Mouse (Mus musculus) stomach, postnatal 0 days (tissue): ENCODE results near the gene Gng8. TPM values are rescaled to one million over a fixed set of nuclear protein-coding genes. Genes with fewer than 3 reads are reported as not detected.

ENCODE experiments used
- ATAC-seq: fragments of 200-750 bp; cut with Nextera tagmentation; 2 replicates; pipeline ENCODE4 v1.8.0; 2017; ENCODE audit not compliant: low FRiP score, low TSS enrichment
- DNase-seq: peaks from one replicate; pipeline ENCODE4 v3.0.0-alpha.2; 2016; ENCODE audit warnings: low spot score
- H3K27ac ChIP-seq: fragments of 300-500 bp; sonication (generic); replicated peaks from 2 replicates; pipeline ENCODE4 v1.5.1; 2014; ENCODE audit warnings: mild to moderate bottlenecking, control low read depth
- H3K27me3 ChIP-seq: fragments of 300-500 bp; sonication (generic); 2 replicates; pipeline ENCODE4 v1.6.1; 2014; ENCODE audit warnings: low read length; ENCODE audit not compliant: control insufficient read depth, insufficient read depth
- H3K36me3 ChIP-seq: fragments of 300-500 bp; sonication (generic); 2 replicates; pipeline ENCODE4 v1.6.1; 2014; ENCODE audit warnings: low read length, mixed read lengths; ENCODE audit not compliant: control insufficient read depth, insufficient read depth
- H3K4me1 ChIP-seq: fragments of 300-500 bp; sonication (generic); replicated peaks from 2 replicates; pipeline ENCODE4 v1.6.1; 2014; ENCODE audit warnings: antibody characterized with exemption; ENCODE audit not compliant: control insufficient read depth, insufficient read depth
- H3K4me2 ChIP-seq: fragments of 300-500 bp; sonication (generic); replicated peaks from 2 replicates; pipeline ENCODE4 v1.6.1; 2014; ENCODE audit warnings: low read depth, mild to moderate bottlenecking, control low read depth, moderate library complexity
- H3K4me3 ChIP-seq: fragments of 300-500 bp; sonication (generic); 2 replicates; pipeline ENCODE4 v1.5.1; 2014; ENCODE audit warnings: low read depth, low read length, control low read depth
- H3K9ac ChIP-seq: fragments of 300-500 bp; sonication (generic); 2 replicates; pipeline ENCODE4 v1.6.1; 2014; ENCODE audit warnings: mild to moderate bottlenecking, low read length, control low read depth, mixed read lengths
- H3K9me3 ChIP-seq: fragments of 300-500 bp; sonication (generic); 2 replicates; pipeline ENCODE4 v1.6.1; 2016; ENCODE audit warnings: low read length; ENCODE audit not compliant: control insufficient read depth
- CTCF ChIP-seq: IDR thresholded peaks from 2 replicates; pipeline ENCODE4 v1.5.1; 2016; ENCODE audit warnings: antibody characterized with exemption, low read depth, mild to moderate bottlenecking, moderate library complexity
- EP300 ChIP-seq: optimal IDR thresholded peaks from 2 replicates; pipeline ENCODE3; 2016; ENCODE audit warnings: antibody characterized with exemption
- WGBS: fragments of 180-500 bp; shearing (Covaris S2); extraction: QIAGEN DNeasy Blood & Tissue Kit; methylation state at CpG from one replicate; pipeline ENCODE4 v1.1.7; 2014; 5-methylcytosine and 5-hydroxymethylcytosine counted together
- polyA plus RNA-seq: library from polyadenylated mRNA; unstranded; fragments of >200 nt; fragmentation: Nextera tagmentation; extraction: Ambion mirVana; gene quantifications from 2 replicates; pipeline ENCODE4 v1.2.1, GENCODE M21; 2015

Gene Gng8
- polyA plus RNA-seq, 1 experiment from 2014 or later, result 7.3 TPM

- Histone ChIP-seq H3K4me1 (no peaks in the 10 kb centered on the region; the same call in 1 of the 2 replicates), H3K27ac (no peak overlapping the region), H3K27me3 (no peaks in the 10 kb centered on the region), H3K4me2 (no peak overlapping the region), H3K9me3 (no peaks in the 10 kb centered on the region), H3K9ac (no peak overlapping the region; the same call in 1 of the 2 replicates), H3K36me3 (no peaks in the 10 kb centered on the region), H3K4me3 (no peak overlapping the region)
- TF ChIP-seq EP300, result no peak
- DNase-seq (no peak), ATAC-seq (no peak)
- WGBS, result 21% methylated on average over 4 of the region's 4 CpGs
These were observed 2.7 kb downstream of the Gng8 start for GRCm38 (mm10) chr7:16894279-16894678.

GRCm38 (mm10) chr7:16895000-16895399 lies 3.4 kb downstream of the Gng8 start:
- Histone ChIP-seq H3K4me3 (peak overlapping the region; percentile 17; the same call in 1 of the 2 replicates), H3K4me1 (no peaks in the 10 kb centered on the region; the same call in 1 of the 2 replicates), H3K4me2 (peak overlapping the region; percentile 37), H3K27me3 (no peaks in the 10 kb centered on the region), H3K9me3 (no peaks in the 10 kb centered on the region), H3K9ac (no peak overlapping the region), H3K27ac (no peak overlapping the region), H3K36me3 (no peaks in the 10 kb centered on the region)
- 2% methylated on average over 24 of the region's 24 CpGs for WGBS
- DNase-seq (peak; percentile 80), ATAC-seq (peak; percentile 1; the same call in 1 of the 2 replicates)
- TF ChIP-seq CTCF (peak; percentile 92), EP300 (no peak)

GRCm38 (mm10) chr7:16895511-16895910 lies 3.9 kb downstream of the Gng8 start:
- no peak for TF ChIP-seq EP300
- TF ChIP-seq CTCF, result no peak
- no peak overlapping the region for H3K27ac ChIP-seq
- ATAC-seq, result no peak
- H3K4me1 ChIP-seq, result no peaks in the 10 kb centered on the region; the same call in 1 of the 2 replicates
- DNase-seq, result no peak
- H3K4me2 ChIP-seq, result peak overlapping the region; percentile 37
- H3K36me3 ChIP-seq, result no peaks in the 10 kb centered on the region
- WGBS, result 34% methylated on average over 10 of the region's 10 CpGs
- H3K9me3 ChIP-seq, result no peaks in the 10 kb centered on the region
- no peak overlapping the region for H3K9ac ChIP-seq
- H3K27me3 ChIP-seq, result no peaks in the 10 kb centered on the region
- no peak overlapping the region for H3K4me3 ChIP-seq

- H3K9ac ChIP-seq, result no peak overlapping the region
These were observed 8.9 kb downstream of the Gng8 start for GRCm38 (mm10) chr7:16900526-16900925.

GRCm38 (mm10) chr7:16903439-16903955 lies 11.9 kb downstream of the Gng8 start:
- Histone ChIP-seq H3K27ac (no peak overlapping the region), H3K27me3 (no peaks in the 10 kb centered on the region), H3K36me3 (no peaks in the 10 kb centered on the region), H3K4me3 (no peak overlapping the region), H3K4me2 (no peak overlapping the region), H3K4me1 (0 out of 2 replicates have a peak, but pooled peaks cover 2% of the 10 kb centered on the region), H3K9me3 (no peaks in the 10 kb centered on the region), H3K9ac (no peak overlapping the region)
- DNase-seq (no peak), ATAC-seq (no peak)
- 77% methylated on average over 2 of the region's 2 CpGs for WGBS
- no peak for TF ChIP-seq CTCF
- TF ChIP-seq EP300, result no peak

More at GRCm38 (mm10) chr7:16900526-16900925, 8.9 kb downstream of the Gng8 start:
- H3K36me3 ChIP-seq, result no peaks in the 10 kb centered on the region
- ATAC-seq (no peak), DNase-seq (no peak)
- no peaks in the 10 kb centered on the region for H3K4me1 ChIP-seq
- H3K4me2 ChIP-seq, result no peak overlapping the region
- H3K4me3 ChIP-seq, result no peak overlapping the region
- H3K27me3 ChIP-seq, result no peaks in the 10 kb centered on the region
- 44% methylated on average over 5 of the region's 5 CpGs for WGBS
- no peaks in the 10 kb centered on the region for H3K9me3 ChIP-seq
- no peak overlapping the region for H3K27ac ChIP-seq
- TF ChIP-seq CTCF, result no peak
- TF ChIP-seq EP300, result no peak

- WGBS, result 50% methylated on average over 7 of the region's 10 CpGs
- no peak overlapping the region for H3K4me2 ChIP-seq
- TF ChIP-seq EP300, result no peak
- H3K9ac ChIP-seq, result no peak overlapping the region
- H3K27me3 ChIP-seq, result no peaks in the 10 kb centered on the region
- no peak for DNase-seq
- no peaks in the 10 kb centered on the region for H3K36me3 ChIP-seq
- 0 out of 2 replicates have a peak, but pooled peaks cover 4% of the 10 kb centered on the region for H3K4me1 ChIP-seq
- H3K9me3 ChIP-seq, result no peaks in the 10 kb centered on the region
- ATAC-seq, result no peak
- no peak overlapping the region for H3K27ac ChIP-seq
- H3K4me3 ChIP-seq, result no peak overlapping the region
These were observed 12.6 kb downstream of the Gng8 start for GRCm38 (mm10) chr7:16904120-16904675.
